Mouse (Mus musculus) neural tube, embryonic 12.5 days (tissue): ENCODE measurements at regions not wholly inside any gene's neighbourhood (a gene's known extent, or its start where the extent isn't known, plus 50 kb on each side); places are given as distances from the start of the nearest gene placed in this dataset.

Experiments used
- ATAC-seq: fragments of 200-750 bp; cut with Nextera tagmentation; 2 replicates; pipeline ENCODE4 v1.8.0; 2017; ENCODE audit warnings: low read depth, mild to moderate bottlenecking, moderate TSS enrichment, moderate library complexity; ENCODE audit not compliant: low FRiP score
- H3K27ac ChIP-seq: fragments of 300-500 bp; sonication (generic); 2 replicates; pipeline ENCODE4 v1.5.1; 2016
- H3K27me3 ChIP-seq: fragments of 300-500 bp; sonication (generic); replicated peaks from 2 replicates; pipeline ENCODE4 v1.6.1; 2016; ENCODE audit warnings: mild to moderate bottlenecking
- H3K36me3 ChIP-seq: fragments of 300-500 bp; sonication (generic); 2 replicates; pipeline ENCODE4 v1.6.1; 2016; ENCODE audit warnings: mild to moderate bottlenecking
- H3K4me1 ChIP-seq: fragments of 300-500 bp; sonication (generic); 2 replicates; pipeline ENCODE4 v1.6.1; 2016
- H3K4me2 ChIP-seq: fragments of 300-500 bp; sonication (generic); replicated peaks from 2 replicates; pipeline ENCODE4 v1.6.1; 2016; ENCODE audit warnings: mild to moderate bottlenecking
- H3K4me3 ChIP-seq: fragments of 300-500 bp; sonication (generic); 2 replicates; pipeline ENCODE4 v1.5.1; 2016
- H3K9ac ChIP-seq: fragments of 300-500 bp; sonication (generic); 2 replicates; pipeline ENCODE4 v1.6.1; 2016; ENCODE audit warnings: mild to moderate bottlenecking
- H3K9me3 ChIP-seq: fragments of 300-500 bp; sonication (generic); 2 replicates; pipeline ENCODE4 v1.6.1; 2016; ENCODE audit warnings: mild to moderate bottlenecking
- WGBS: fragments of 180-500 bp; shearing (Covaris S2); methylation state at CpG from one replicate; pipeline ENCODE4 v1.1.7; 2016; 5-methylcytosine and 5-hydroxymethylcytosine counted together

GRCm38 (mm10) chr2:8562948-8563347 is 1053.6 kb upstream of the Celf2 start:
- no peak overlapping the region for H3K27ac ChIP-seq
- no peaks in the 10 kb centered on the region for H3K27me3 ChIP-seq
- H3K9ac ChIP-seq, result no peak overlapping the region
- no peak for ATAC-seq
- H3K4me3 ChIP-seq, result no peak overlapping the region
- no peaks in the 10 kb centered on the region for H3K4me1 ChIP-seq
- no peaks in the 10 kb centered on the region for H3K9me3 ChIP-seq
- no peak overlapping the region for H3K4me2 ChIP-seq
- 88% methylated on average over 6 of the region's 6 CpGs for WGBS
- H3K36me3 ChIP-seq, result no peaks in the 10 kb centered on the region

GRCm38 (mm10) chr2:8546116-8546515 is 1036.8 kb upstream of the Celf2 start:
- no peaks in the 10 kb centered on the region for H3K27me3 ChIP-seq
- no peaks in the 10 kb centered on the region for H3K4me1 ChIP-seq
- H3K4me2 ChIP-seq, result no peak overlapping the region
- H3K9me3 ChIP-seq, result no peaks in the 10 kb centered on the region
- no peak overlapping the region for H3K9ac ChIP-seq
- no peak for ATAC-seq
- H3K27ac ChIP-seq, result no peak overlapping the region
- no peak overlapping the region for H3K4me3 ChIP-seq
- no peaks in the 10 kb centered on the region for H3K36me3 ChIP-seq

GRCm38 (mm10) chr2:8536842-8537241 is 1027.5 kb upstream of the Celf2 start:
- 2% methylated on average over 1 of the region's 1 CpGs for WGBS

GRCm38 (mm10) chr2:8498466-8498865 is 989.1 kb upstream of the Celf2 start:
- Histone ChIP-seq H3K4me3 (no peak overlapping the region), H3K27me3 (no peaks in the 10 kb centered on the region), H3K4me2 (no peak overlapping the region), H3K9me3 (no peaks in the 10 kb centered on the region), H3K36me3 (no peaks in the 10 kb centered on the region), H3K9ac (no peak overlapping the region), H3K4me1 (no peaks in the 10 kb centered on the region), H3K27ac (no peak overlapping the region)
- WGBS, result 6% methylated on average over 1 of the region's 1 CpGs
- ATAC-seq, result no peak

More at GRCm38 (mm10) chr2:8536842-8537241, 1027.5 kb upstream of the Celf2 start:
- Histone ChIP-seq H3K27ac (no peak overlapping the region), H3K9ac (no peak overlapping the region), H3K4me3 (no peak overlapping the region), H3K36me3 (no peaks in the 10 kb centered on the region), H3K4me1 (no peaks in the 10 kb centered on the region), H3K4me2 (no peak overlapping the region), H3K9me3 (no peaks in the 10 kb centered on the region), H3K27me3 (no peaks in the 10 kb centered on the region)
- ATAC-seq, result no peak

- no peak overlapping the region for H3K4me3 ChIP-seq
- peaks cover 9% of the 10 kb centered on the region for H3K4me1 ChIP-seq
- no peak overlapping the region for H3K9ac ChIP-seq
- H3K4me2 ChIP-seq, result no peak overlapping the region
- H3K36me3 ChIP-seq, result no peaks in the 10 kb centered on the region
- ATAC-seq, result peak; percentile 88
- no peak overlapping the region for H3K27ac ChIP-seq
- 28% methylated on average over 6 of the region's 6 CpGs for WGBS
- H3K9me3 ChIP-seq, result no peaks in the 10 kb centered on the region
- no peaks in the 10 kb centered on the region for H3K27me3 ChIP-seq
Measured at GRCm38 (mm10) chr2:8477827-8478528, 968.6 kb upstream of the Celf2 start.

GRCm38 (mm10) chr2:8470546-8470945 is 961.2 kb upstream of the Celf2 start:
- no peaks in the 10 kb centered on the region for H3K27me3 ChIP-seq
- H3K36me3 ChIP-seq, result no peaks in the 10 kb centered on the region
- no peak overlapping the region for H3K27ac ChIP-seq
- no peak overlapping the region for H3K4me3 ChIP-seq
- no peak overlapping the region for H3K4me2 ChIP-seq
- 80% methylated on average over 1 of the region's 1 CpGs for WGBS
- H3K9me3 ChIP-seq, result no peaks in the 10 kb centered on the region
- no peak for ATAC-seq
- H3K9ac ChIP-seq, result no peak overlapping the region
- no peaks in the 10 kb centered on the region for H3K4me1 ChIP-seq

GRCm38 (mm10) chr2:8468989-8469388 is 959.6 kb upstream of the Celf2 start:
- no peaks in the 10 kb centered on the region for H3K9me3 ChIP-seq
- no peak overlapping the region for H3K4me2 ChIP-seq
- H3K4me1 ChIP-seq, result no peaks in the 10 kb centered on the region
- H3K4me3 ChIP-seq, result no peak overlapping the region
- H3K27me3 ChIP-seq, result no peaks in the 10 kb centered on the region
- H3K9ac ChIP-seq, result no peak overlapping the region
- H3K36me3 ChIP-seq, result no peaks in the 10 kb centered on the region
- 62% methylated on average over 2 of the region's 2 CpGs for WGBS
- ATAC-seq, result no peak
- no peak overlapping the region for H3K27ac ChIP-seq

GRCm38 (mm10) chr2:8468351-8468750 is 959.0 kb upstream of the Celf2 start:
- ATAC-seq, result no peak
- Histone ChIP-seq H3K9ac (no peak overlapping the region), H3K9me3 (no peaks in the 10 kb centered on the region), H3K4me3 (no peak overlapping the region), H3K27me3 (no peaks in the 10 kb centered on the region), H3K4me2 (no peak overlapping the region), H3K27ac (no peak overlapping the region), H3K4me1 (no peaks in the 10 kb centered on the region), H3K36me3 (no peaks in the 10 kb centered on the region)

- no peak for ATAC-seq
- H3K27me3 ChIP-seq, result no peaks in the 10 kb centered on the region
- H3K36me3 ChIP-seq, result no peaks in the 10 kb centered on the region
- 75% methylated on average over 2 of the region's 2 CpGs for whole genome bisulfite sequencing
- no peak overlapping the region for H3K4me3 ChIP-seq
- no peaks in the 10 kb centered on the region for H3K4me1 ChIP-seq
- no peak overlapping the region for H3K4me2 ChIP-seq
- no peaks in the 10 kb centered on the region for H3K9me3 ChIP-seq
- no peak overlapping the region for H3K9ac ChIP-seq
- H3K27ac ChIP-seq, result no peak overlapping the region
Measured at GRCm38 (mm10) chr2:8467531-8468203, 958.3 kb upstream of the Celf2 start.

GRCm38 (mm10) chr2:8452566-8453243 is 943.3 kb upstream of the Celf2 start:
- H3K4me1 ChIP-seq, result no peaks in the 10 kb centered on the region
- no peaks in the 10 kb centered on the region for H3K27me3 ChIP-seq
- H3K4me3 ChIP-seq, result no peak overlapping the region
- H3K9me3 ChIP-seq, result no peaks in the 10 kb centered on the region
- ATAC-seq, result no peak
- no peak overlapping the region for H3K9ac ChIP-seq
- H3K4me2 ChIP-seq, result no peak overlapping the region
- H3K36me3 ChIP-seq, result no peaks in the 10 kb centered on the region
- no peak overlapping the region for H3K27ac ChIP-seq
- 60% methylated on average over 3 of the region's 3 CpGs for WGBS

GRCm38 (mm10) chr2:8441230-8441629 is 931.9 kb upstream of the Celf2 start:
- Histone ChIP-seq H3K9ac (no peak overlapping the region), H3K9me3 (no peaks in the 10 kb centered on the region), H3K36me3 (no peaks in the 10 kb centered on the region), H3K4me3 (no peak overlapping the region), H3K27me3 (no peaks in the 10 kb centered on the region), H3K27ac (no peak overlapping the region), H3K4me2 (no peak overlapping the region), H3K4me1 (no peaks in the 10 kb centered on the region)
- no peak for ATAC-seq
- 84% methylated on average over 1 of the region's 1 CpGs for WGBS

GRCm38 (mm10) chr2:8429652-8430343 is 920.4 kb upstream of the Celf2 start:
- H3K27me3 ChIP-seq, result no peaks in the 10 kb centered on the region
- no peak for ATAC-seq
- no peaks in the 10 kb centered on the region for H3K4me1 ChIP-seq
- H3K9me3 ChIP-seq, result no peaks in the 10 kb centered on the region
- WGBS, result 89% methylated on average over 5 of the region's 5 CpGs
- H3K4me2 ChIP-seq, result no peak overlapping the region
- H3K9ac ChIP-seq, result no peak overlapping the region
- no peaks in the 10 kb centered on the region for H3K36me3 ChIP-seq
- H3K4me3 ChIP-seq, result no peak overlapping the region
- H3K27ac ChIP-seq, result no peak overlapping the region
